Mouse (Mus musculus): ENCODE measurements around the gene Flywch2.

The Flywch2 gene

GRCm38 (mm10) chr17:23748631-23749391, 37.1 kb downstream of the Flywch2 start:
- no peak for DNase-seq (ENCODE audit: low spot score)

GRCm38 (mm10) chr17:23748026-23748425, 37.9 kb downstream of the Flywch2 start:
- no peak for DNase-seq (ENCODE audit: low spot score)

- DNase-seq (ENCODE audit: low spot score): no peak
Measured at GRCm38 (mm10) chr17:23747471-23747870, 38.4 kb downstream of the Flywch2 start.

GRCm38 (mm10) chr17:23746767-23747166, 39.1 kb downstream of the Flywch2 start:
- DNase-seq (ENCODE audit: low spot score): no peak

- no peak for DNase-seq (ENCODE audit: low spot score)
Measured at GRCm38 (mm10) chr17:23746311-23746710, 39.6 kb downstream of the Flywch2 start.

GRCm38 (mm10) chr17:23745301-23746251, 40.3 kb downstream of the Flywch2 start, which contains the start of gene Kremen2:
Gene Kremen2, minus strand, starts transcription at chr17:23745833.
- DNase-seq (ENCODE audit: low spot score): no peak

GRCm38 (mm10) chr17:23744651-23745050, 41.2 kb downstream of the Flywch2 start:
- DNase-seq (ENCODE audit: low spot score): no peak

- DNase-seq (ENCODE audit: low spot score): no peak
Measured at GRCm38 (mm10) chr17:23744076-23744475, 41.8 kb downstream of the Flywch2 start.

- no peak for DNase-seq (ENCODE audit: low spot score)
Measured at GRCm38 (mm10) chr17:23742941-23743340, 42.9 kb downstream of the Flywch2 start.

GRCm38 (mm10) chr17:23742210-23742793, 43.6 kb downstream of the Flywch2 start:
- no peak for DNase-seq (ENCODE audit: low spot score)

- no peak for DNase-seq (ENCODE audit: low spot score)
Measured at GRCm38 (mm10) chr17:23741359-23742209, 44.3 kb downstream of the Flywch2 start.

GRCm38 (mm10) chr17:23740598-23741021, 45.3 kb downstream of the Flywch2 start, which contains the start of gene Paqr4:
Gene Paqr4, minus strand, starts transcription at chr17:23740867.
- no peak for DNase-seq (ENCODE audit: low spot score)

GRCm38 (mm10) chr17:23740136-23740584, 45.7 kb downstream of the Flywch2 start:
- DNase-seq (ENCODE audit: low spot score): peak; percentile 79

GRCm38 (mm10) chr17:23739202-23740135, 46.4 kb downstream of the Flywch2 start:
- no peak for DNase-seq (ENCODE audit: low spot score)

- no peak for DNase-seq (ENCODE audit: low spot score)
Measured at GRCm38 (mm10) chr17:23738836-23739201, 47.1 kb downstream of the Flywch2 start.

- DNase-seq (ENCODE audit: low spot score): no peak
Measured at GRCm38 (mm10) chr17:23737493-23738445, 48.1 kb downstream of the Flywch2 start.

- DNase-seq (ENCODE audit: low spot score): no peak
Measured at GRCm38 (mm10) chr17:23734341-23734740, 51.5 kb downstream of the Flywch2 start.

GRCm38 (mm10) chr17:23730441-23730840, 55.4 kb downstream of the Flywch2 start:
- no peak for DNase-seq (ENCODE audit: low spot score)
